In genomic region chr1:119328921-119329692, GRCm38 (mm10) we compare ENCODE assay signal across 8 mouse cellular contexts.
A peak's percentile ranks its signal among the peaks of the same experiment; 100 is the strongest.
DNase-seq lines count a peak whose midpoint lies in the region; ATAC-seq lines count a peak whose summit lies in the region.

No protein-coding gene starts in this region.

- H3K4me1 ChIP-seq in hindbrain, embryonic 14.5 days (replicated peaks; ENCODE audit: control insufficient read depth, insufficient read depth, low read length) = peaks cover 14% of the 10 kb centered on the region; the same call in 1 of the 2 replicates
- peaks cover 18% of the 10 kb centered on the region for H3K4me1 ChIP-seq in midbrain, embryonic 10.5 days

- no peak for DNase-seq in cerebellum, adult 11 months
- DNase-seq in cerebellum, postnatal 25 days = peak; percentile 26 to 38
- peak; percentile 71 for DNase-seq in hindbrain, embryonic 14.5 days (ENCODE audit: low spot score)
- peak; percentile 23 to 32 for DNase-seq in left cerebral cortex, adult 18-20 months (ENCODE audit: low spot score in 2 of 2)
- no peak for DNase-seq in midbrain, embryonic 10.5 days (ENCODE audit: low spot score)
- DNase-seq in thymus, postnatal 0 days (ENCODE audit: low spot score) = no peak

- 4% methylated on average over 15 of the region's 15 CpGs for WGBS in hindbrain, embryonic 14.5 days
- WGBS in midbrain, embryonic 10.5 days = 7% methylated on average over 15 of the region's 15 CpGs

- no peaks in the 10 kb centered on the region for H3K36me3 ChIP-seq in hindbrain, embryonic 14.5 days (replicated peaks; ENCODE audit: control insufficient read depth, insufficient read depth)
- H3K36me3 ChIP-seq in midbrain, embryonic 10.5 days = no peaks in the 10 kb centered on the region

- H3K27me3 ChIP-seq in hindbrain, embryonic 14.5 days (ENCODE audit: control insufficient read depth, insufficient read depth, low read length) = no peaks in the 10 kb centered on the region
- peaks cover 91% of the 10 kb centered on the region for H3K27me3 ChIP-seq in midbrain, embryonic 10.5 days (ENCODE audit: low read depth, poor library complexity, severe bottlenecking)

- H3K27ac ChIP-seq in hindbrain, embryonic 14.5 days = peak overlapping the region; percentile 78
- peak overlapping the region; percentile 68; the same call in 1 of the 2 replicates for H3K27ac ChIP-seq in midbrain, embryonic 10.5 days (replicated peaks)

- no peak overlapping the region for H3K4me2 ChIP-seq in hindbrain, embryonic 14.5 days (replicated peaks)

- H3K4me3 ChIP-seq in hindbrain, embryonic 14.5 days (replicated peaks; ENCODE audit: low read length) = no peak overlapping the region
- no peak overlapping the region for H3K4me3 ChIP-seq in midbrain, embryonic 10.5 days

- peak overlapping the region; percentile 34; the same call in 1 of the 2 replicates for H3K9ac ChIP-seq in hindbrain, embryonic 14.5 days

- no peaks in the 10 kb centered on the region for H3K9me3 ChIP-seq in hindbrain, embryonic 14.5 days (ENCODE audit: control insufficient read depth, low read length)
- H3K9me3 ChIP-seq in midbrain, embryonic 10.5 days (replicated peaks) = no peaks in the 10 kb centered on the region

- peak; percentile 45; the same call in 1 of the 2 replicates for ATAC-seq in cerebellum, adult (ENCODE audit: insufficient number of reproducible peaks, low FRiP score, low TSS enrichment)
- peak; percentile 90 for ATAC-seq in hindbrain, embryonic 14.5 days (ENCODE audit: low FRiP score)
- no peak for ATAC-seq in monocyte, adult 5-6 weeks (replicated peaks; ENCODE audit: insufficient number of reproducible peaks, low FRiP score, low TSS enrichment, poor library complexity, severe bottlenecking)

Comparison
In these comparisons a context has a peak if more than half of its experiments do, and no peak if none do; other contexts are left out.
1. DNase-seq: peak in cerebellum, postnatal 25 days (2 of 2), hindbrain, embryonic 14.5 days (single experiment) and left cerebral cortex, adult 18-20 months (2 of 2); none in cerebellum, adult 11 months (single experiment), midbrain, embryonic 10.5 days (single experiment) and thymus, postnatal 0 days (single experiment).